Mouse (Mus musculus): ENCODE measurements around the gene Tefm. TPM values are rescaled to one million over a fixed set of nuclear protein-coding genes. Genes with fewer than 3 reads are reported as not detected.
"Not testable (repeated sequence)": the region's sequence is repeated elsewhere in the genome, so short reads cannot be mapped to it uniquely, and the experiment has no call there.

Gene Tefm
- polyA plus RNA-seq (2015; fragmentation: Nextera tagmentation; extraction: Ambion mirVana), result 17.7 and 20.5 TPM in 2 replicates

GRCm38 (mm10) chr11:80141825-80142521, at the start of gene Tefm:
Gene Tefm, minus strand, starts transcription at chr11:80142175.
- Histone ChIP-seq H3K9ac (peak within 1 kb of the TSS; percentile 81), H3K4me2 (peak within 1 kb of the TSS; percentile 87), H3K4me3 (replicated peaks) (peak within 1 kb of the TSS; percentile 73), H3K9me3 (replicated peaks) (no peaks in the 10 kb centered on the region), H3K36me3 (peaks cover 34% of the 10 kb centered on the region), H3K27ac (peak within 1 kb of the TSS; percentile 77), H3K4me1 (replicated peaks) (peaks cover 48% of the 10 kb centered on the region), H3K27me3 (no peaks in the 10 kb centered on the region)
- DNase-seq (peak; percentile 76), ATAC-seq (ENCODE audit: low read depth) (peak; percentile 89)
- under 1% methylated on average over 40 of the region's 40 CpGs for WGBS (ENCODE audit: insufficient replicate concordance)

GRCm38 (mm10) chr11:80190280-80190679, 48.3 kb upstream of the Tefm start:
- no peaks in the 10 kb centered on the region for H3K27me3 ChIP-seq
- DNase-seq (no peak), ATAC-seq (ENCODE audit: low read depth) (peak; percentile 50; the same call in 1 of the 2 replicates)
- no peak overlapping the region for H3K27ac ChIP-seq
- WGBS (ENCODE audit: insufficient replicate concordance), result 59% methylated on average over 4 of the region's 4 CpGs
- no peak overlapping the region for H3K4me3 ChIP-seq (replicated peaks)
- H3K4me1 ChIP-seq (replicated peaks), result peaks cover 2% of the 10 kb centered on the region; the same call in 1 of the 2 replicates
- no peak overlapping the region for H3K4me2 ChIP-seq
- peaks cover 29% of the 10 kb centered on the region for H3K36me3 ChIP-seq
- H3K9ac ChIP-seq, result no peak overlapping the region
- H3K9me3 ChIP-seq (replicated peaks), result no peaks in the 10 kb centered on the region

GRCm38 (mm10) chr11:80185441-80185976, 43.5 kb upstream of the Tefm start:
- not testable (repeated sequence) for H3K27ac ChIP-seq; H3K27me3 ChIP-seq; H3K9ac ChIP-seq; H3K9me3 ChIP-seq (replicated peaks); H3K36me3 ChIP-seq; H3K4me3 ChIP-seq (replicated peaks); DNase-seq; ATAC-seq (ENCODE audit: low read depth)
- peak overlapping the region; percentile 84; the same call in 1 of the 2 replicates for H3K4me2 ChIP-seq
- peaks cover 15% of the 10 kb centered on the region for H3K4me1 ChIP-seq (replicated peaks)
- WGBS (ENCODE audit: insufficient replicate concordance), result 81% methylated on average over 5 of the region's 5 CpGs

GRCm38 (mm10) chr11:80184531-80185071, 42.6 kb upstream of the Tefm start:
- H3K9me3 ChIP-seq (replicated peaks), result no peaks in the 10 kb centered on the region
- DNase-seq (no peak), ATAC-seq (ENCODE audit: low read depth) (no peak)
- H3K27me3 ChIP-seq, result no peaks in the 10 kb centered on the region
- peak overlapping the region; percentile 84 for H3K4me2 ChIP-seq
- 80% methylated on average over 6 of the region's 6 CpGs for WGBS (ENCODE audit: insufficient replicate concordance)
- 0 out of 2 replicates have a peak overlapping the region, but pooled peaks have one; percentile 86 for H3K27ac ChIP-seq
- H3K36me3 ChIP-seq, result peaks cover 8% of the 10 kb centered on the region; the same call in 1 of the 2 replicates
- H3K4me1 ChIP-seq (replicated peaks), result peaks cover 15% of the 10 kb centered on the region
- H3K9ac ChIP-seq, result peak overlapping the region; percentile 87
- peak overlapping the region; percentile 78 for H3K4me3 ChIP-seq (replicated peaks)

- WGBS (ENCODE audit: insufficient replicate concordance), result under 1% methylated on average over 33 of the region's 33 CpGs
- Histone ChIP-seq H3K9me3 (replicated peaks) (no peaks in the 10 kb centered on the region), H3K4me1 (replicated peaks) (peaks cover 15% of the 10 kb centered on the region), H3K27me3 (no peaks in the 10 kb centered on the region), H3K4me3 (replicated peaks) (peak within 1 kb of the TSS; percentile 78), H3K9ac (peak within 1 kb of the TSS; percentile 87), H3K27ac (peak within 1 kb of the TSS; percentile 86), H3K36me3 (peaks cover 3% of the 10 kb centered on the region; the same call in 1 of the 2 replicates), H3K4me2 (peak within 1 kb of the TSS; percentile 84)
- DNase-seq, result peak; percentile 76
- peak; percentile 93 for ATAC-seq (ENCODE audit: low read depth)
These were observed 41.8 kb upstream of the Tefm start, which contains the start of gene Rnf135 for GRCm38 (mm10) chr11:80183705-80184255. Gene Rnf135, plus strand, starts transcription at chr11:80183851.

GRCm38 (mm10) chr11:80183054-80183704, 41.2 kb upstream of the Tefm start:
- Histone ChIP-seq H3K4me2 (peak overlapping the region; percentile 84), H3K27ac (peak overlapping the region; percentile 86), H3K4me3 (replicated peaks) (peak overlapping the region; percentile 78), H3K4me1 (replicated peaks) (peaks cover 17% of the 10 kb centered on the region), H3K9ac (peak overlapping the region; percentile 87)
- not testable (repeated sequence) for H3K9me3 ChIP-seq (replicated peaks); H3K27me3 ChIP-seq; DNase-seq; H3K36me3 ChIP-seq
- peak; percentile 72 for ATAC-seq (ENCODE audit: low read depth)
- 37% methylated on average over 12 of the region's 12 CpGs for WGBS (ENCODE audit: insufficient replicate concordance)

GRCm38 (mm10) chr11:80181021-80181749, 39.2 kb upstream of the Tefm start:
- DNase-seq (no peak), ATAC-seq (ENCODE audit: low read depth) (no peak)
- Histone ChIP-seq H3K9me3 (replicated peaks) (no peaks in the 10 kb centered on the region), H3K36me3 (peaks cover 3% of the 10 kb centered on the region; the same call in 1 of the 2 replicates), H3K4me1 (replicated peaks) (peaks cover 25% of the 10 kb centered on the region), H3K4me3 (replicated peaks) (no peak overlapping the region), H3K27me3 (0 out of 2 replicates have a peak, but pooled peaks cover under 1% of the 10 kb centered on the region), H3K27ac (no peak overlapping the region), H3K9ac (no peak overlapping the region), H3K4me2 (no peak overlapping the region)
- 63% methylated on average over 5 of the region's 5 CpGs for WGBS (ENCODE audit: insufficient replicate concordance)

GRCm38 (mm10) chr11:80178316-80178715, 36.3 kb upstream of the Tefm start:
- H3K27ac ChIP-seq, result no peak overlapping the region
- no peak for DNase-seq
- H3K9me3 ChIP-seq (replicated peaks), result no peaks in the 10 kb centered on the region
- no peak overlapping the region for H3K4me3 ChIP-seq (replicated peaks)
- no peaks in the 10 kb centered on the region for H3K36me3 ChIP-seq
- WGBS (ENCODE audit: insufficient replicate concordance), result 77% methylated on average over 8 of the region's 8 CpGs
- no peak overlapping the region for H3K9ac ChIP-seq
- peaks cover 23% of the 10 kb centered on the region; the same call in 1 of the 2 replicates for H3K4me1 ChIP-seq (replicated peaks)
- ATAC-seq (ENCODE audit: low read depth), result no peak
- H3K4me2 ChIP-seq, result no peak overlapping the region
- H3K27me3 ChIP-seq, result 0 out of 2 replicates have a peak, but pooled peaks cover 3% of the 10 kb centered on the region

GRCm38 (mm10) chr11:80176911-80177895, 35.2 kb upstream of the Tefm start:
- H3K9ac ChIP-seq, result no peak overlapping the region
- no peak overlapping the region for H3K4me2 ChIP-seq
- H3K36me3 ChIP-seq, result no peaks in the 10 kb centered on the region
- H3K27ac ChIP-seq, result peak overlapping the region; percentile 43; the same call in 1 of the 2 replicates
- no peak for DNase-seq
- no peaks in the 10 kb centered on the region for H3K9me3 ChIP-seq (replicated peaks)
- H3K4me1 ChIP-seq (replicated peaks), result peaks cover 23% of the 10 kb centered on the region; the same call in 1 of the 2 replicates
- WGBS (ENCODE audit: insufficient replicate concordance), result 59% methylated on average over 11 of the region's 11 CpGs
- H3K4me3 ChIP-seq (replicated peaks), result no peak overlapping the region
- 0 out of 2 replicates have a peak, but pooled peaks cover 3% of the 10 kb centered on the region for H3K27me3 ChIP-seq
- ATAC-seq (ENCODE audit: low read depth), result no peak
